Mouse (Mus musculus): ENCODE measurements at regions not wholly inside any gene's neighbourhood (a gene's known extent, or its start where the extent isn't known, plus 50 kb on each side); places are given as distances from the start of the nearest gene placed in this dataset.
"Not testable (repeated sequence)": the region's sequence is repeated elsewhere in the genome, so short reads cannot be mapped to it uniquely, and the experiment has no call there.

- in situ Hi-C loops (cut with MboI; ENCODE audit: low sequenced_read_pairs in 2 of 2, unreplicated experiment in 2 of 2): loop anchor here in 1 of 2 experiments (10.0 kb wide), 1 partner anchor 170 kb away; the partner anchor contains the start of gene Klf6
- Histone ChIP-seq H3K4me3 (ENCODE audit: insufficient read depth in 1 of 2, low read depth in 1 of 2, low read length in 2 of 2, poor library complexity in 1 of 2, severe bottlenecking in 1 of 2) (no peak overlapping the region), H3K9me3 (ENCODE audit: control insufficient read depth, insufficient read depth, low read depth, low read length) (no peaks in the 10 kb centered on the region), H3K27ac (ENCODE audit: insufficient read depth, low read depth, low read length, poor library complexity, severe bottlenecking) (peak overlapping the region; percentile 91), H3K36me3 (ENCODE audit: control insufficient read depth, insufficient read depth, low read length, poor library complexity, severe bottlenecking) (peaks cover 3% of the 10 kb centered on the region; the same call in 1 of the 2 replicates), H3K4me1 (ENCODE audit: control insufficient read depth in 2 of 2, insufficient read depth in 2 of 2, low read length in 2 of 2, poor library complexity in 1 of 2) (peaks cover 5 to 9% of the 10 kb centered on the region in 2 experiments; a peak in 2 of 4 replicates), H3K9ac (ENCODE audit: insufficient read depth, low read depth, low read length, poor library complexity, severe bottlenecking) (no peak overlapping the region)
- DNase-seq (ENCODE audit: low read depth, low spot score): no peak
- no peak for TF ChIP-seq HCFC1 (IDR thresholded peaks at IDR 0.05; ENCODE audit: borderline replicate concordance, insufficient read depth, low read length)
- no peak for TF ChIP-seq CHD2 (IDR thresholded peaks at IDR 0.05; ENCODE audit: low read depth, low read length)
- TF ChIP-seq MAFK (IDR thresholded peaks at IDR 0.05; ENCODE audit: insufficient read depth, low read depth, low read length): no peak
- no peak for TF ChIP-seq ZNF384 (IDR thresholded peaks at IDR 0.05; ENCODE audit: low read depth, low read length)
- TF ChIP-seq ZC3H11A (IDR thresholded peaks at IDR 0.05; ENCODE audit: borderline replicate concordance, low read depth, low read length): no peak
Observed at GRCm38 (mm10) chr13:5694626-5695025, 166.7 kb upstream of the Klf6 start.

GRCm38 (mm10) chr13:5695581-5695980, 165.7 kb upstream of the Klf6 start:
- in situ Hi-C loops (cut with MboI; ENCODE audit: low sequenced_read_pairs in 2 of 2, unreplicated experiment in 2 of 2): loop anchor here in 1 of 2 experiments (10.0 kb wide), 1 partner anchor 169 kb away; the partner anchor contains the start of gene Klf6
- H3K9me3 ChIP-seq (ENCODE audit: control insufficient read depth, insufficient read depth, low read depth, low read length); DNase-seq (ENCODE audit: low read depth, low spot score); H3K9ac ChIP-seq (ENCODE audit: insufficient read depth, low read depth, low read length, poor library complexity, severe bottlenecking); H3K36me3 ChIP-seq (ENCODE audit: control insufficient read depth, insufficient read depth, low read length, poor library complexity, severe bottlenecking); H3K4me3 ChIP-seq (ENCODE audit: insufficient read depth in 1 of 2, low read depth in 1 of 2, low read length in 2 of 2, poor library complexity in 1 of 2, severe bottlenecking in 1 of 2); H3K27ac ChIP-seq (ENCODE audit: insufficient read depth, low read depth, low read length, poor library complexity, severe bottlenecking); H3K4me1 ChIP-seq (ENCODE audit: control insufficient read depth in 2 of 2, insufficient read depth in 2 of 2, low read length in 2 of 2, poor library complexity in 1 of 2): not testable (repeated sequence)

- in situ Hi-C loops (cut with MboI; ENCODE audit: low sequenced_read_pairs in 2 of 2, unreplicated experiment in 2 of 2): loop anchor here in 1 of 2 experiments (10.0 kb wide), 1 partner anchor 168 kb away; the partner anchor contains the start of gene Klf6
- TF ChIP-seq HCFC1 (IDR thresholded peaks at IDR 0.05; ENCODE audit: borderline replicate concordance, insufficient read depth, low read length) (no peak), MAFK (IDR thresholded peaks at IDR 0.05; ENCODE audit: insufficient read depth, low read depth, low read length) (peak; percentile 85)
- peaks cover 3 to 5% of the 10 kb centered on the region in 2 experiments; a peak in 2 of 4 replicates for H3K4me1 ChIP-seq (ENCODE audit: control insufficient read depth in 2 of 2, insufficient read depth in 2 of 2, low read length in 2 of 2, poor library complexity in 1 of 2)
- DNase-seq (ENCODE audit: low read depth, low spot score): peak; percentile 46
- no peaks in the 10 kb centered on the region for H3K9me3 ChIP-seq (ENCODE audit: control insufficient read depth, insufficient read depth, low read depth, low read length)
- peak overlapping the region; percentile 43; the same call in 1 of the 2 replicates for H3K9ac ChIP-seq (ENCODE audit: insufficient read depth, low read depth, low read length, poor library complexity, severe bottlenecking)
- 0 out of 4 replicates have a peak overlapping the region, but pooled peaks of 1 of the 2 experiments have one; percentile 3 for H3K4me3 ChIP-seq (ENCODE audit: insufficient read depth in 1 of 2, low read depth in 1 of 2, low read length in 2 of 2, poor library complexity in 1 of 2, severe bottlenecking in 1 of 2)
- peak overlapping the region; percentile 92; the same call in 1 of the 2 replicates for H3K27ac ChIP-seq (ENCODE audit: insufficient read depth, low read depth, low read length, poor library complexity, severe bottlenecking)
- peaks cover 8% of the 10 kb centered on the region; the same call in 1 of the 2 replicates for H3K36me3 ChIP-seq (ENCODE audit: control insufficient read depth, insufficient read depth, low read length, poor library complexity, severe bottlenecking)
Observed at GRCm38 (mm10) chr13:5696377-5696776, 164.9 kb upstream of the Klf6 start.

- in situ Hi-C loops (cut with MboI; ENCODE audit: low sequenced_read_pairs in 2 of 2, unreplicated experiment in 2 of 2): loop anchor here in 1 of 2 experiments (10.0 kb wide), 1 partner anchor 167 kb away; the partner anchor contains the start of gene Klf6
- not testable (repeated sequence) for H3K36me3 ChIP-seq (ENCODE audit: control insufficient read depth, insufficient read depth, low read length, poor library complexity, severe bottlenecking); H3K9ac ChIP-seq (ENCODE audit: insufficient read depth, low read depth, low read length, poor library complexity, severe bottlenecking); H3K4me1 ChIP-seq (ENCODE audit: control insufficient read depth in 2 of 2, insufficient read depth in 2 of 2, low read length in 2 of 2, poor library complexity in 1 of 2); H3K9me3 ChIP-seq (ENCODE audit: control insufficient read depth, insufficient read depth, low read depth, low read length)
- Histone ChIP-seq H3K4me3 (ENCODE audit: insufficient read depth in 1 of 2, low read depth in 1 of 2, low read length in 2 of 2, poor library complexity in 1 of 2, severe bottlenecking in 1 of 2) (0 out of 4 replicates have a peak overlapping the region, but pooled peaks of 1 of the 2 experiments have one; percentile 3), H3K27ac (ENCODE audit: insufficient read depth, low read depth, low read length, poor library complexity, severe bottlenecking) (peak overlapping the region; percentile 92)
- DNase-seq (ENCODE audit: low read depth, low spot score): peak; percentile 53
Observed at GRCm38 (mm10) chr13:5697329-5697728, 164.0 kb upstream of the Klf6 start.

- no peak for DNase-seq (ENCODE audit: low read depth, low spot score)
- Histone ChIP-seq H3K4me3 (ENCODE audit: insufficient read depth in 1 of 2, low read depth in 1 of 2, low read length in 2 of 2, poor library complexity in 1 of 2, severe bottlenecking in 1 of 2) (no peak overlapping the region), H3K27ac (ENCODE audit: insufficient read depth, low read depth, low read length, poor library complexity, severe bottlenecking) (no peak overlapping the region; the same call in 1 of the 2 replicates), H3K4me1 (ENCODE audit: control insufficient read depth in 2 of 2, insufficient read depth in 2 of 2, low read length in 2 of 2, poor library complexity in 1 of 2) (peaks cover 0 to 7% of the 10 kb centered on the region in 2 experiments; a peak in 1 of 4 replicates), H3K9ac (ENCODE audit: insufficient read depth, low read depth, low read length, poor library complexity, severe bottlenecking) (no peak overlapping the region), H3K9me3 (ENCODE audit: control insufficient read depth, insufficient read depth, low read depth, low read length) (no peaks in the 10 kb centered on the region), H3K36me3 (ENCODE audit: control insufficient read depth, insufficient read depth, low read length, poor library complexity, severe bottlenecking) (peaks cover 4% of the 10 kb centered on the region; the same call in 1 of the 2 replicates)
- TF ChIP-seq CHD2 (IDR thresholded peaks at IDR 0.05; ENCODE audit: low read depth, low read length) (no peak), HCFC1 (IDR thresholded peaks at IDR 0.05; ENCODE audit: borderline replicate concordance, insufficient read depth, low read length) (no peak), MAFK (IDR thresholded peaks at IDR 0.05; ENCODE audit: insufficient read depth, low read depth, low read length) (no peak), ZNF384 (IDR thresholded peaks at IDR 0.05; ENCODE audit: low read depth, low read length) (no peak), ZC3H11A (IDR thresholded peaks at IDR 0.05; ENCODE audit: borderline replicate concordance, low read depth, low read length) (no peak)
- in situ Hi-C loops (cut with MboI; ENCODE audit: low sequenced_read_pairs in 2 of 2, unreplicated experiment in 2 of 2): no loop called here
Observed at GRCm38 (mm10) chr13:5702071-5702470, 159.2 kb upstream of the Klf6 start.

All from ES-E14 (cell line).